Mouse (Mus musculus) neural tube, embryonic 13.5 days (tissue): ENCODE data around the gene Gal3st4. TPM values are rescaled to one million over a fixed set of nuclear protein-coding genes. Genes with fewer than 3 reads are reported as not detected.

Experiments
- ATAC-seq: fragments of 200-750 bp; cut with Nextera tagmentation; 2 replicates; pipeline ENCODE4 v1.8.0; 2017; ENCODE audit warnings: low read depth, mild to moderate bottlenecking, moderate TSS enrichment, moderate library complexity
- H3K27ac ChIP-seq: fragments of 300-500 bp; sonication (generic); replicated peaks from 2 replicates; pipeline ENCODE4 v1.5.1; 2015; ENCODE audit warnings: moderate library complexity, mild to moderate bottlenecking, inconsistent platforms
- H3K27me3 ChIP-seq: fragments of 300-500 bp; sonication (generic); 2 replicates; pipeline ENCODE4 v1.6.1; 2015; ENCODE audit warnings: mild to moderate bottlenecking, inconsistent platforms
- H3K36me3 ChIP-seq: fragments of 300-500 bp; sonication (generic); 2 replicates; pipeline ENCODE4 v1.6.1; 2015; ENCODE audit warnings: mild to moderate bottlenecking, inconsistent platforms
- H3K4me1 ChIP-seq: fragments of 300-500 bp; sonication (generic); replicated peaks from 2 replicates; pipeline ENCODE4 v1.6.1; 2015; ENCODE audit warnings: inconsistent platforms
- H3K4me2 ChIP-seq: fragments of 300-500 bp; sonication (generic); 2 replicates; pipeline ENCODE4 v1.6.1; 2015; ENCODE audit warnings: inconsistent platforms, mild to moderate bottlenecking, moderate library complexity
- H3K4me3 ChIP-seq: fragments of 300-500 bp; sonication (generic); 2 replicates; pipeline ENCODE4 v1.5.1; 2015; ENCODE audit warnings: mild to moderate bottlenecking, inconsistent platforms
- H3K9ac ChIP-seq: fragments of 300-500 bp; sonication (generic); 2 replicates; pipeline ENCODE4 v1.6.1; 2015; ENCODE audit warnings: moderate library complexity, mild to moderate bottlenecking, inconsistent platforms
- H3K9me3 ChIP-seq: fragments of 300-500 bp; sonication (generic); 2 replicates; pipeline ENCODE4 v1.6.1; 2016; ENCODE audit warnings: inconsistent platforms
- WGBS: fragments of 180-500 bp; shearing (Covaris S2); methylation state at CpG from one replicate; pipeline ENCODE4 v1.1.7; 2015; 5-methylcytosine and 5-hydroxymethylcytosine counted together
- polyA plus RNA-seq: library from polyadenylated mRNA; unstranded; fragments of >200 nt; fragmentation: Nextera tagmentation; extraction: Ambion mirVana; gene quantifications from 2 replicates; pipeline ENCODE4 v1.2.1, GENCODE M21; 2015

Gene Gal3st4
- 3.2 TPM in 2 replicates for polyA plus RNA-seq

GRCm38 (mm10) chr5:138272409-138272923 is at the start of gene Gal3st4:
Gene Gal3st4, minus strand, starts transcription at chr5:138272840.
- Histone ChIP-seq H3K27ac (peak within 1 kb of the TSS; percentile 59), H3K27me3 (no peaks in the 10 kb centered on the region), H3K4me3 (peak within 1 kb of the TSS; percentile 13), H3K9me3 (no peaks in the 10 kb centered on the region), H3K4me1 (peaks cover 57% of the 10 kb centered on the region), H3K4me2 (peak within 1 kb of the TSS; percentile 46), H3K36me3 (peaks cover 35% of the 10 kb centered on the region), H3K9ac (peak within 1 kb of the TSS; percentile 52)
- ATAC-seq: no peak
- WGBS: under 1% methylated on average over 12 of the region's 12 CpGs

DNA sequence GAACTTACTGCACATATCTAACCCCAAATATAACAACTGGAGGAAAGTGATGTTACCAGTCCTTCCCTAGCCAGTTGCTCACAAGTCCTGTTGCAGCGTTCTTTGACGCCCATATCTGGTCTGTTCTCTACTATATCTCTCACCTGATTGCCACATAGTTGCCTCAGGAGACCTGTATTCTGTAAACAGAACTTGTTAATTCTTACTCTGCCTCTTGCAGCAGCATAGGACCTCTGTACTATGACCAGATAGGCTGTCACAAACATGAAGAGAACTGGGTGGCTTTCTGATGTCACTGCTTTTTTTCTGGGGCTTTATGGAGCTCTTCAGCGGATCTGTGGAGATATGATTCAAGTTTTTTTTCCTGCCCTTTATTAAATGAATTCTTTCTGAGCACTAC is 40.2 kb upstream of the Gal3st4 start:
- no peaks in the 10 kb centered on the region for H3K9me3 ChIP-seq
- H3K9ac ChIP-seq: no peak overlapping the region
- H3K4me1 ChIP-seq: no peaks in the 10 kb centered on the region
- no peak overlapping the region for H3K4me3 ChIP-seq
- H3K4me2 ChIP-seq: no peak overlapping the region
- no peak overlapping the region for H3K27ac ChIP-seq
- H3K36me3 ChIP-seq: no peaks in the 10 kb centered on the region
- 91% methylated on average over 3 of the region's 3 CpGs for WGBS
- ATAC-seq: no peak
- no peaks in the 10 kb centered on the region for H3K27me3 ChIP-seq

DNA sequence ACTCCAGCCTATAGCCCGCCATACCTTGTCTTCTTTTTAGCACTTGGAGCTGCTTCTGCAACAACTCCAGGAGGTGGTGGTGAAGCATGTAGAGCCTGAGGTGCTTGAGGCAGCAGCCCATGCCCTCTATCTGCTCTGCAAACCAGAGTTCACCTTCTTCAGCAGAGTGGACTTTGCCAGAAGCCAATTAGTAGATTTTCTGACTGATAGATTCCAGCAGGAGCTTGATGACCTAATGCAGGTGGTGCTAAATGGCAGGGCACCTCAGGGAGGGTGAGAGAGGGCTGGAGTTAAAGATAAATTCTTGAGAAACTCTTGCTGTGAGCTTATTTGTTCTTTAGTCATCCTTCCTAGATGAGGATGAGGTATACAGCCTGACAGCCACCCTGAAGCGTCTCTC is 27.0 kb upstream of the Gal3st4 start:
- H3K9me3 ChIP-seq: no peaks in the 10 kb centered on the region

GRCm38 (mm10) chr5:138294158-138294557 is 21.5 kb upstream of the Gal3st4 start:
- Histone ChIP-seq H3K4me3 (no peak overlapping the region), H3K9ac (no peak overlapping the region), H3K4me1 (no peaks in the 10 kb centered on the region), H3K27me3 (no peaks in the 10 kb centered on the region), H3K36me3 (no peaks in the 10 kb centered on the region), H3K27ac (no peak overlapping the region), H3K4me2 (no peak overlapping the region), H3K9me3 (no peaks in the 10 kb centered on the region)
- ATAC-seq: no peak

More for the DNA sequence above, 27.0 kb upstream of the Gal3st4 start:
- Histone ChIP-seq H3K9ac (no peak overlapping the region), H3K4me1 (no peaks in the 10 kb centered on the region), H3K27me3 (no peaks in the 10 kb centered on the region), H3K4me3 (no peak overlapping the region), H3K4me2 (no peak overlapping the region), H3K36me3 (no peaks in the 10 kb centered on the region), H3K27ac (no peak overlapping the region)
- WGBS: 94% methylated on average over 2 of the region's 2 CpGs
- no peak for ATAC-seq

- Histone ChIP-seq H3K27me3 (no peaks in the 10 kb centered on the region), H3K27ac (no peak overlapping the region), H3K9me3 (no peaks in the 10 kb centered on the region), H3K4me1 (no peaks in the 10 kb centered on the region), H3K36me3 (no peaks in the 10 kb centered on the region), H3K4me3 (no peak overlapping the region), H3K9ac (no peak overlapping the region), H3K4me2 (no peak overlapping the region)
- 87% methylated on average over 1 of the region's 1 CpGs for WGBS
- ATAC-seq: no peak
Observed at GRCm38 (mm10) chr5:138291638-138292037, 19.0 kb upstream of the Gal3st4 start.

GRCm38 (mm10) chr5:138287861-138288260 is 15.2 kb upstream of the Gal3st4 start:
- no peak overlapping the region for H3K27ac ChIP-seq
- H3K36me3 ChIP-seq: no peaks in the 10 kb centered on the region
- WGBS: 79% methylated on average over 3 of the region's 3 CpGs
- H3K4me3 ChIP-seq: no peak overlapping the region
- no peak for ATAC-seq
- H3K4me2 ChIP-seq: no peak overlapping the region
- H3K27me3 ChIP-seq: no peaks in the 10 kb centered on the region
- no peaks in the 10 kb centered on the region for H3K9me3 ChIP-seq
- no peaks in the 10 kb centered on the region for H3K4me1 ChIP-seq
- no peak overlapping the region for H3K9ac ChIP-seq

- ATAC-seq: no peak
- H3K27me3 ChIP-seq: 0 out of 2 replicates have a peak, but pooled peaks cover 5% of the 10 kb centered on the region
- peaks cover 7% of the 10 kb centered on the region for H3K4me1 ChIP-seq
- no peaks in the 10 kb centered on the region for H3K36me3 ChIP-seq
- H3K27ac ChIP-seq: no peak overlapping the region
- H3K4me3 ChIP-seq: no peak overlapping the region
- H3K9ac ChIP-seq: no peak overlapping the region
- no peak overlapping the region for H3K4me2 ChIP-seq
- H3K9me3 ChIP-seq: peaks cover 7% of the 10 kb centered on the region; the same call in 1 of the 2 replicates
- 54% methylated on average over 1 of the region's 1 CpGs for WGBS
Observed at GRCm38 (mm10) chr5:138283540-138283939, 10.9 kb upstream of the Gal3st4 start.

DNA sequence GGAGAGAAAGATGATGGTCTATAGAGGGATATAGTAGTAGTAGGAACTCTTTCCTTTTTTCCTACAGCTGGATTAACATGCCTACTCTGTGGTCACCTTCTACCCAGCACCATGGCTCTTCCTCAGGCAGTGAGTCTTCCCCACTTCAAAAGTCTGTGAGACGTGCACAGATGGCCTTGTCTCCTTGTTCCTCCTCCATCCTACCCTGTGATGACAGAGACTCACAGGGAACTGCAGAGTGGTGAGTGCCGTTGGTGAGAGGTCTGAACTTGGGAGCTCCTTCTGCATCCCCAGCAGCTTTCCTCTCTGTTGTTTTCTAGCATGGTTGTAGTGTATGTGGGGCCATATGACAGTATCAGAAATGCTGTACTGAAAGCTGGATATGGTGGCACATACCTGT is 9.2 kb upstream of the Gal3st4 start:
- WGBS: 81% methylated on average over 2 of the region's 2 CpGs
- H3K27me3 ChIP-seq: 0 out of 2 replicates have a peak, but pooled peaks cover 5% of the 10 kb centered on the region

DNA sequence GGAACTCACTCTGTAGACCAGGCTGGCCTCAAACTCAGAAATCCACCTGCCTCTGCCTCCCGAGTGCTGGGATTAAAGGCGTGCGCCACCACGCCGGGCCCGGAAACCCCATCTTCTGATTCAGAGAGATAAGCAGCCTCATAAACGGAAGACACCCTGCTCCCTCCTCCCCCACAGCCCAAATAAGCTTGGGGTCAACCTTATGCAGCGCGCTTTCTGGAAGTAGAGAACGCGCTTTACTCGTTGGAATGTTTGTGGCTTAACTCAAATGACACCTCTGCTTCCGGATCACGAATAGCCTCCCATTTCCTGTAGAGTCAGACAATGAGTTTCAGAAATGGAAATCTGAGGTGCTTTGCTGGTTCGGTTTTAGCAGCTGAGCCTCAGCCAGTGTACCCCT is 8.2 kb upstream of the Gal3st4 start:
- no peak overlapping the region for H3K9ac ChIP-seq
- 0 out of 2 replicates have a peak, but pooled peaks cover 5% of the 10 kb centered on the region for H3K27me3 ChIP-seq
- WGBS: 88% methylated on average over 15 of the region's 15 CpGs
- peak overlapping the region; percentile 93; the same call in 1 of the 2 replicates for H3K4me2 ChIP-seq
- no peak overlapping the region for H3K27ac ChIP-seq
- H3K4me1 ChIP-seq: peaks cover 34% of the 10 kb centered on the region
- H3K9me3 ChIP-seq: peaks cover 7% of the 10 kb centered on the region; the same call in 1 of the 2 replicates
- peaks cover 26% of the 10 kb centered on the region for H3K36me3 ChIP-seq
- H3K4me3 ChIP-seq: peak overlapping the region; percentile 88; the same call in 1 of the 2 replicates
- no peak for ATAC-seq

More for the DNA sequence above, 9.2 kb upstream of the Gal3st4 start:
- Histone ChIP-seq H3K36me3 (peaks cover 17% of the 10 kb centered on the region), H3K4me3 (no peak overlapping the region), H3K9me3 (peaks cover 7% of the 10 kb centered on the region; the same call in 1 of the 2 replicates), H3K4me2 (no peak overlapping the region), H3K4me1 (peaks cover 25% of the 10 kb centered on the region), H3K9ac (no peak overlapping the region), H3K27ac (no peak overlapping the region)
- no peak for ATAC-seq

GRCm38 (mm10) chr5:138280425-138280768 is 7.8 kb upstream of the Gal3st4 start:
- H3K4me3 ChIP-seq: peak overlapping the region; percentile 88
- no peak overlapping the region for H3K27ac ChIP-seq
- 21% methylated on average over 26 of the region's 26 CpGs for WGBS
- no peak overlapping the region for H3K9ac ChIP-seq
- H3K4me1 ChIP-seq: peaks cover 39% of the 10 kb centered on the region
- peaks cover 30% of the 10 kb centered on the region for H3K36me3 ChIP-seq
- H3K9me3 ChIP-seq: peaks cover 7% of the 10 kb centered on the region; the same call in 1 of the 2 replicates
- no peak for ATAC-seq
- 0 out of 2 replicates have a peak, but pooled peaks cover 5% of the 10 kb centered on the region for H3K27me3 ChIP-seq
- H3K4me2 ChIP-seq: peak overlapping the region; percentile 93

- peaks cover 45% of the 10 kb centered on the region for H3K4me1 ChIP-seq
- peaks cover 36% of the 10 kb centered on the region for H3K36me3 ChIP-seq
- H3K27ac ChIP-seq: peak within 1 kb of the TSS; percentile 87
- H3K4me3 ChIP-seq: peak within 1 kb of the TSS; percentile 88
- peak; percentile 99 for ATAC-seq
- peaks cover 7% of the 10 kb centered on the region; the same call in 1 of the 2 replicates for H3K9me3 ChIP-seq
- 0% methylated on average over 56 of the region's 56 CpGs for WGBS
- 0 out of 2 replicates have a peak, but pooled peaks cover 5% of the 10 kb centered on the region for H3K27me3 ChIP-seq
- peak within 1 kb of the TSS; percentile 94 for H3K9ac ChIP-seq
- H3K4me2 ChIP-seq: peak within 1 kb of the TSS; percentile 93
Observed at GRCm38 (mm10) chr5:138279585-138280424, 7.2 kb upstream of the Gal3st4 start, which contains the start of the genes Gm43720, Gpc2 and Stag3. Gene Gm43720, minus strand, starts transcription at chr5:138279958. Gene Gpc2, minus strand, starts transcription at chr5:138280005. Gene Stag3, plus strand, starts transcription at chr5:138280240.

DNA sequence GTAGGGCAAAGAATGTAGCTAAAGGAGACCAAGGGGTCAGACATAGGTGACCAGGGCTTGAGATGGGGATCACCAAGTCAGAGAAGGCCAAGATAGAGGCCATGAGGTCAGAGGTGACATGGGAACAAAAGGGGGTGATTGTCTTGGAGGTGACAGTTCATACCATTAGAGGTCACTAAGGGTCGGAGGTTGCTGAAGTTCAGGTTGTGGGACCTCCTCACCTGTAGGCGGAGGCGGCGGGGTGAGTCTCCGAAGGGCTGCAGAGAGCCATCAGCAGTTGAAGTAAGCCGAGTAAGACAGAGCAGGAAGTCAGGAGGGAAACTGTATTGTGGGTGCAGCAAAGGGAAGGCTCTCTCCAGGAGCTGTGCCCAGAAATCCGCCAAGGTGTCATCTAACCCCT is 5.4 kb upstream of the Gal3st4 start:
- H3K36me3 ChIP-seq: peaks cover 45% of the 10 kb centered on the region
- H3K27me3 ChIP-seq: 0 out of 2 replicates have a peak, but pooled peaks cover 5% of the 10 kb centered on the region
- peak overlapping the region; percentile 88 for H3K4me3 ChIP-seq
- 90% methylated on average over 7 of the region's 7 CpGs for WGBS
- H3K4me1 ChIP-seq: peaks cover 63% of the 10 kb centered on the region
- H3K9me3 ChIP-seq: peaks cover 7% of the 10 kb centered on the region; the same call in 1 of the 2 replicates
- no peak for ATAC-seq
- H3K27ac ChIP-seq: 0 out of 2 replicates have a peak overlapping the region, but pooled peaks have one; percentile 14
- H3K9ac ChIP-seq: peak overlapping the region; percentile 94
- peak overlapping the region; percentile 93 for H3K4me2 ChIP-seq
